Mouse (Mus musculus) lung, postnatal 0 days (tissue): ENCODE measurements around the gene Sirt5.

Experiments
- CTCF ChIP-seq: IDR thresholded peaks from 2 replicates; pipeline ENCODE4 v1.5.1; 2016; ENCODE audit warnings: antibody characterized with exemption, mild to moderate bottlenecking
- EP300 ChIP-seq: IDR thresholded peaks from 2 replicates; pipeline ENCODE4 v1.6.1; 2016; ENCODE audit warnings: antibody characterized with exemption, mild to moderate bottlenecking, control low read depth

GRCm38 (mm10) chr13:43365825-43366184 lies 509 bp downstream of the Sirt5 start:
- TF ChIP-seq EP300 (no peak), CTCF (no peak)
